Mouse (Mus musculus) ES-E14 (cell line): ENCODE measurements around the gene Stk31. TPM values are rescaled to one million over a fixed set of nuclear protein-coding genes. Genes with fewer than 3 reads are reported as not detected.

Source experiments
- DNase-seq: peaks from one replicate; pipeline ENCODE4 v3.0.0-alpha.2; 2013; ENCODE audit warnings: low read depth, low spot score
- H3K27ac ChIP-seq: 2 replicates; pipeline ENCODE4 v1.5.1; 2012; ENCODE audit warnings: low read depth, mild to moderate bottlenecking, low read length, moderate library complexity, mixed read lengths; ENCODE audit not compliant: poor library complexity, insufficient read depth, severe bottlenecking
- H3K36me3 ChIP-seq: 2 replicates; pipeline ENCODE4 v1.6.1; 2012; ENCODE audit warnings: mild to moderate bottlenecking, low read length, moderate library complexity, mixed read lengths; ENCODE audit not compliant: control insufficient read depth, poor library complexity, insufficient read depth, severe bottlenecking
- H3K4me1 ChIP-seq, 2 experiments: fragments of 150-350 bp in 1 of 2; sonication (generic) in 1 of 2; 2 replicates each; pipeline ENCODE4 v1.6.1; 2012; ENCODE audit warnings: low read length in 2 of 2, mild to moderate bottlenecking in 1 of 2, mixed read lengths in 1 of 2; ENCODE audit not compliant: control insufficient read depth in 2 of 2, insufficient read depth in 2 of 2, poor library complexity in 1 of 2
- H3K4me3 ChIP-seq, 2 experiments: fragments of 150-350 bp in 1 of 2; sonication (generic) in 1 of 2; 2 replicates each; pipeline ENCODE4 v1.5.1; 2012; ENCODE audit warnings: low read length in 2 of 2, low read depth in 1 of 2, mild to moderate bottlenecking in 1 of 2, mixed read lengths in 1 of 2; ENCODE audit not compliant: insufficient read depth in 1 of 2, poor library complexity in 1 of 2, severe bottlenecking in 1 of 2
- H3K9ac ChIP-seq: 2 replicates; pipeline ENCODE4 v1.6.1; 2012; ENCODE audit warnings: low read depth, mild to moderate bottlenecking, low read length, mixed read lengths; ENCODE audit not compliant: poor library complexity, insufficient read depth, severe bottlenecking
- H3K9me3 ChIP-seq: fragments of 150-350 bp; sonication (generic); 2 replicates; pipeline ENCODE4 v1.6.1; 2012; ENCODE audit warnings: low read depth, mild to moderate bottlenecking, low read length; ENCODE audit not compliant: control insufficient read depth, insufficient read depth
- CHD2 ChIP-seq: IDR thresholded peaks from 2 replicates; pipeline ENCODE4 v1.6.1; 2014; ENCODE audit warnings: mild to moderate bottlenecking, low read depth, low read length, inconsistent platforms
- HCFC1 ChIP-seq: IDR thresholded peaks from 2 replicates; pipeline ENCODE4 v1.6.1; 2012; ENCODE audit warnings: low read length, inconsistent platforms, borderline replicate concordance; ENCODE audit not compliant: insufficient read depth
- MAFK ChIP-seq: IDR thresholded peaks from 2 replicates; pipeline ENCODE4 v1.6.1; 2014; ENCODE audit warnings: mild to moderate bottlenecking, low read depth, low read length, inconsistent platforms; ENCODE audit not compliant: insufficient read depth
- ZC3H11A ChIP-seq: IDR thresholded peaks from 2 replicates; pipeline ENCODE4 v1.6.1; 2012; ENCODE audit warnings: low read depth, mild to moderate bottlenecking, inconsistent platforms, low read length, borderline replicate concordance
- ZNF384 ChIP-seq: IDR thresholded peaks from 2 replicates; pipeline ENCODE4 v1.6.1; 2012; ENCODE audit warnings: low read depth, low read length, inconsistent platforms
- in situ Hi-C, 2 experiments: fragments of 600-800 bp; cut with MboI; formaldehyde crosslinking; loops; one replicate each; pipeline ENCODE4 v1.15.1; 2025; ENCODE audit warnings: low sequenced_read_pairs in 2 of 2, inconsistent platforms in 1 of 2; ENCODE audit not compliant: unreplicated experiment in 2 of 2
- total RNA-seq: library from RNA; depleted of rRNA; stranded (reverse); fragments of 300-350 nt; gene quantifications from 2 replicates; pipeline ENCODE4 v1.2.3, GENCODE M21; 2012

Stk31 gene
- total RNA-seq, 1 experiment: 10.5 TPM

GRCm38 (mm10) chr6:49367159-49368054 lies 28.0 kb upstream of the Stk31 start, which contains the start of gene Fam221a:
Gene Fam221a (plus strand): TSS chr6:49367739.
- peak; percentile 99 for DNase-seq
- no peak within 1 kb of the TSS for H3K27ac ChIP-seq
- peak within 1 kb of the TSS; percentile 90 for H3K9ac ChIP-seq
- TF ChIP-seq ZC3H11A (0 out of 2 replicates have a peak, but pooled peaks have one; percentile 1), MAFK (no peak)
- no peaks in the 10 kb centered on the region for H3K36me3 ChIP-seq
- no peaks in the 10 kb centered on the region for H3K9me3 ChIP-seq
- peak within 1 kb of the TSS; percentile 69 to 79 for H3K4me3 ChIP-seq
- in situ Hi-C loops: loop anchor here (10.0 to 25.0 kb wide), 2 partner anchors 303 to 330 kb away; partner anchors contain the start of gene Gpnmb (in 1 of the 2)
- H3K4me1 ChIP-seq: peaks cover 0 to 5% of the 10 kb centered on the region in 2 experiments; a peak in 1 of 4 replicates

- no peak for DNase-seq
- peak overlapping the region; percentile 69 to 79; a peak in 3 of 4 replicates for H3K4me3 ChIP-seq
- no peaks in the 10 kb centered on the region for H3K36me3 ChIP-seq
- H3K4me1 ChIP-seq: peaks cover 0 to 5% of the 10 kb centered on the region in 2 experiments; a peak in 1 of 4 replicates
- TF ChIP-seq MAFK (no peak), ZNF384 (no peak), CHD2 (no peak), ZC3H11A (no peak), HCFC1 (no peak)
- H3K9ac ChIP-seq: no peak overlapping the region; the same call in 1 of the 2 replicates
- in situ Hi-C loops: loop anchor here (10.0 to 25.0 kb wide), 2 partner anchors 303 to 331 kb away; partner anchors contain the start of gene Gpnmb (in 1 of the 2)
- H3K9me3 ChIP-seq: no peaks in the 10 kb centered on the region
- no peak overlapping the region for H3K27ac ChIP-seq
Measured at GRCm38 (mm10) chr6:49368212-49368611, 27.2 kb upstream of the Stk31 start.

GRCm38 (mm10) chr6:49372705-49373104 lies 22.7 kb upstream of the Stk31 start:
- no peaks in the 10 kb centered on the region for H3K36me3 ChIP-seq
- H3K9ac ChIP-seq: no peak overlapping the region
- no peaks in the 10 kb centered on the region for H3K4me1 ChIP-seq
- no peak overlapping the region for H3K4me3 ChIP-seq
- H3K9me3 ChIP-seq: no peaks in the 10 kb centered on the region
- TF ChIP-seq CHD2 (no peak), HCFC1 (no peak), ZNF384 (no peak), MAFK (no peak), ZC3H11A (no peak)
- no peak overlapping the region for H3K27ac ChIP-seq
- DNase-seq: no peak
- in situ Hi-C loops: loop anchor here in 1 of 2 experiments (25.0 kb wide), 1 partner anchor 335 kb away; the partner anchor contains the start of gene Gpnmb

DNA sequence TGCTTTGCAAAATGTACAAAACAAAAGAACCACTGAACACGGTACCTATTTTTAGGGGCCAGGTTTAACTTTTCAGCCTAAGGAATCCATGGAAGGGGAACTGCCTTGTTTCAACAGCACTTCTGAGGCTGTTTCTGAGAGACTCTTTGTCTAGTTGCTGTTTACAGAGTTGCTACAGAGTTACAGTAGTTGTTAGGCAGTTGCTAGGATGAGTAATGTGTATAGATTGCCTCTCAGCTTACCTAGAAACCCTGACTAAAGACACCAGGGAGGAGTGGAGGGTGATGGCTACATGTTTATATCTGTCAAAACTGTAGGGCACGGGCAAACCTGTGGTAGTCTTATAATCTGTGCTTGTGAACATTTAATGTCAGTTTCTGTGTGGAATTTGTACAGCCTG lies 21.5 kb upstream of the Stk31 start:
- H3K4me1 ChIP-seq: 0 out of 4 replicates have a peak, but pooled peaks cover 0 to 2% of the 10 kb centered on the region in 2 experiments
- H3K36me3 ChIP-seq: no peaks in the 10 kb centered on the region
- DNase-seq: no peak
- H3K9ac ChIP-seq: no peak overlapping the region
- no peak overlapping the region for H3K27ac ChIP-seq
- H3K4me3 ChIP-seq: no peak overlapping the region
- in situ Hi-C loops: loop anchor here in 1 of 2 experiments (25.0 kb wide), 1 partner anchor 337 kb away; the partner anchor contains the start of gene Gpnmb
- TF ChIP-seq HCFC1 (no peak), MAFK (no peak), CHD2 (no peak), ZC3H11A (no peak), ZNF384 (no peak)
- H3K9me3 ChIP-seq: no peaks in the 10 kb centered on the region
